Mouse (Mus musculus) heart, adult 2 months (tissue): ENCODE results near the gene Tspan14. TPM values are rescaled to one million over a fixed set of nuclear protein-coding genes. Genes with fewer than 3 reads are reported as not detected.

Experiments used
- DNase-seq, 2 experiments: peaks; one replicate each; pipeline ENCODE4 v3.0.0; 2021
- H3K27ac ChIP-seq: fragments of 200-600 bp; 2 replicates; pipeline ENCODE4 v1.8.1; 2022
- H3K27me3 ChIP-seq: fragments of 200-500 bp; 2 replicates; pipeline ENCODE4 v1.6.1; 2012; ENCODE audit warnings: mild to moderate bottlenecking, low read length, inconsistent platforms, mixed read lengths; ENCODE audit not compliant: control insufficient read depth, insufficient read depth
- H3K36me3 ChIP-seq: fragments of 200-500 bp; 2 replicates; pipeline ENCODE4 v1.6.1; 2012; ENCODE audit warnings: low read length, inconsistent platforms; ENCODE audit not compliant: control insufficient read depth, insufficient read depth
- H3K4me1 ChIP-seq: fragments of 200-500 bp; 2 replicates; pipeline ENCODE4 v1.6.1; 2011; ENCODE audit warnings: low read length; ENCODE audit not compliant: control insufficient read depth, insufficient read depth
- H3K4me3 ChIP-seq: fragments of 200-600 bp; 2 replicates; pipeline ENCODE4 v1.8.1; 2022
- H3K79me2 ChIP-seq: fragments of 200-500 bp; replicated peaks from 2 replicates; pipeline ENCODE4 v1.6.1; 2012; ENCODE audit warnings: mild to moderate bottlenecking, inconsistent platforms, low read length, moderate library complexity, mixed read lengths; ENCODE audit not compliant: control insufficient read depth, insufficient read depth
- H3K9ac ChIP-seq: fragments of 200-500 bp; 2 replicates; pipeline ENCODE4 v1.6.1; 2012; ENCODE audit warnings: low read depth, mild to moderate bottlenecking, control low read depth, inconsistent platforms, low read length, mixed read lengths
- CTCF ChIP-seq: fragments of 200-600 bp; IDR thresholded peaks from 2 replicates; pipeline ENCODE4 v1.8.1; 2022; ENCODE audit warnings: antibody characterized with exemption, mild to moderate bottlenecking, moderate library complexity
- EP300 ChIP-seq: fragments of 200-500 bp; IDR thresholded peaks from 2 replicates; pipeline ENCODE4 v1.6.1; 2011; ENCODE audit warnings: low read depth, low read length, control low read depth; ENCODE audit not compliant: insufficient read depth
- POLR2A ChIP-seq: fragments of 200-500 bp; IDR thresholded peaks from 2 replicates; pipeline ENCODE4 v1.6.1; 2011; ENCODE audit warnings: mild to moderate bottlenecking, low read depth, low read length, control low read depth; ENCODE audit not compliant: insufficient read depth
- WGBS: fragments of 180-500 bp; shearing (Covaris S2); methylation state at CpG from one replicate; pipeline ENCODE4 v1.1.7; 2018; 5-methylcytosine and 5-hydroxymethylcytosine counted together
- intact Hi-C: fragments of 180-260 bp; cut with DNase I; formaldehyde crosslinking; loops from one replicate; pipeline ENCODE4 v1.15.1; 2025
- polyA plus RNA-seq: library from polyadenylated mRNA; depleted of rRNA; stranded (reverse); fragments of >200 nt; gene quantifications from 2 replicates; pipeline ENCODE4 v1.2.3, GENCODE M21; 2012
- total RNA-seq, 2 experiments: library from RNA; stranded (reverse); gene quantifications; 2 replicates each; pipeline ENCODE4 v1.2.3; 2021

Gene Tspan14
- total and polyA plus RNA-seq, 3 experiments, result 11.8 to 25.7 (median 18.6) TPM

GRCm38 (mm10) chr14:40985635-40986034, 19.0 kb upstream of the Tspan14 start:
- intact Hi-C loops, result no loop called here
- Histone ChIP-seq H3K9ac (no peak overlapping the region), H3K79me2 (no peaks in the 10 kb centered on the region), H3K27ac (no peak overlapping the region), H3K4me3 (no peak overlapping the region), H3K4me1 (no peaks in the 10 kb centered on the region), H3K27me3 (no peaks in the 10 kb centered on the region), H3K36me3 (no peaks in the 10 kb centered on the region)
- 54% methylated on average over 4 of the region's 4 CpGs for WGBS
- DNase-seq, result no peak
- TF ChIP-seq EP300 (no peak), POLR2A (no peak), CTCF (no peak)

- intact Hi-C loops, result loop anchor here (1.0 to 10.0 kb wide), 3 partner anchors 33 to 185 kb away; partner anchors contain the start of gene Fam213a
Observed at GRCm38 (mm10) chr14:40979723-40980122, 13.1 kb upstream of the Tspan14 start.

GRCm38 (mm10) chr14:40979002-40979401, 12.4 kb upstream of the Tspan14 start:
- DNase-seq, result peak in 1 of 2 experiments; percentile 35
- intact Hi-C loops, result loop anchor here (1.0 to 10.0 kb wide), 3 partner anchors 33 to 184 kb away; partner anchors contain the start of gene Fam213a
- H3K4me3 ChIP-seq, result no peak overlapping the region
- no peaks in the 10 kb centered on the region for H3K36me3 ChIP-seq
- no peak overlapping the region for H3K9ac ChIP-seq
- H3K79me2 ChIP-seq, result no peaks in the 10 kb centered on the region
- no peaks in the 10 kb centered on the region for H3K4me1 ChIP-seq
- TF ChIP-seq EP300, result no peak
- TF ChIP-seq POLR2A, result no peak
- TF ChIP-seq CTCF, result peak; percentile 76
- H3K27me3 ChIP-seq, result no peaks in the 10 kb centered on the region
- WGBS, result 48% methylated on average over 4 of the region's 4 CpGs
- no peak overlapping the region for H3K27ac ChIP-seq

More at GRCm38 (mm10) chr14:40979723-40980122, 13.1 kb upstream of the Tspan14 start:
- 38% methylated on average over 1 of the region's 1 CpGs for WGBS
- no peak for DNase-seq
- no peaks in the 10 kb centered on the region for H3K4me1 ChIP-seq
- no peaks in the 10 kb centered on the region for H3K79me2 ChIP-seq
- H3K27me3 ChIP-seq, result no peaks in the 10 kb centered on the region
- no peak overlapping the region for H3K27ac ChIP-seq
- TF ChIP-seq POLR2A (no peak), CTCF (no peak), EP300 (no peak)
- no peak overlapping the region for H3K9ac ChIP-seq
- H3K4me3 ChIP-seq, result no peak overlapping the region
- no peaks in the 10 kb centered on the region for H3K36me3 ChIP-seq

GRCm38 (mm10) chr14:40975127-40975721, 8.6 kb upstream of the Tspan14 start:
- Histone ChIP-seq H3K27me3 (no peaks in the 10 kb centered on the region), H3K4me3 (no peak overlapping the region), H3K79me2 (no peaks in the 10 kb centered on the region), H3K9ac (no peak overlapping the region), H3K4me1 (no peaks in the 10 kb centered on the region), H3K36me3 (no peaks in the 10 kb centered on the region), H3K27ac (no peak overlapping the region)
- WGBS, result 75% methylated on average over 6 of the region's 6 CpGs
- peak; percentile 61 for DNase-seq
- peak; percentile 68 for TF ChIP-seq CTCF
- TF ChIP-seq POLR2A, result no peak
- TF ChIP-seq EP300, result no peak
- intact Hi-C loops, result loop anchor here (1.0 to 10.0 kb wide), 3 partner anchors 37 to 180 kb away; partner anchors contain the start of gene Fam213a

- no peaks in the 10 kb centered on the region for H3K27me3 ChIP-seq
- H3K4me3 ChIP-seq, result no peak overlapping the region
- H3K4me1 ChIP-seq, result peaks cover 13% of the 10 kb centered on the region
- H3K36me3 ChIP-seq, result peaks cover 2% of the 10 kb centered on the region
- TF ChIP-seq EP300 (no peak), POLR2A (no peak), CTCF (no peak)
- no peak overlapping the region for H3K9ac ChIP-seq
- no peak overlapping the region; the same call in 1 of the 2 replicates for H3K27ac ChIP-seq
- intact Hi-C loops, result no loop called here
- DNase-seq, result no peak
- WGBS, result 92% methylated on average over 2 of the region's 2 CpGs
- H3K79me2 ChIP-seq, result 0 out of 2 replicates have a peak, but pooled peaks cover 4% of the 10 kb centered on the region
Observed at GRCm38 (mm10) chr14:40968051-40968450, 1.4 kb upstream of the Tspan14 start.

- peak overlapping the region; percentile 72 for H3K27ac ChIP-seq
- H3K79me2 ChIP-seq, result 0 out of 2 replicates have a peak, but pooled peaks cover 7% of the 10 kb centered on the region
- WGBS, result 16% methylated on average over 6 of the region's 6 CpGs
Observed at GRCm38 (mm10) chr14:40967598-40967900, 942 bp upstream of the Tspan14 start.

More at GRCm38 (mm10) chr14:40967598-40967900, 942 bp upstream of the Tspan14 start:
- H3K36me3 ChIP-seq, result peaks cover 2% of the 10 kb centered on the region
- H3K4me3 ChIP-seq, result peak overlapping the region; percentile 48
- peak overlapping the region; percentile 71 for H3K9ac ChIP-seq
- TF ChIP-seq CTCF, result no peak
- no peak for TF ChIP-seq EP300
- no peak for TF ChIP-seq POLR2A
- no peaks in the 10 kb centered on the region for H3K27me3 ChIP-seq
- peaks cover 18% of the 10 kb centered on the region for H3K4me1 ChIP-seq
- intact Hi-C loops, result no loop called here
- DNase-seq, result no peak
